ENCODE assay signal across 9 mouse cellular contexts in the genomic region with DNA sequence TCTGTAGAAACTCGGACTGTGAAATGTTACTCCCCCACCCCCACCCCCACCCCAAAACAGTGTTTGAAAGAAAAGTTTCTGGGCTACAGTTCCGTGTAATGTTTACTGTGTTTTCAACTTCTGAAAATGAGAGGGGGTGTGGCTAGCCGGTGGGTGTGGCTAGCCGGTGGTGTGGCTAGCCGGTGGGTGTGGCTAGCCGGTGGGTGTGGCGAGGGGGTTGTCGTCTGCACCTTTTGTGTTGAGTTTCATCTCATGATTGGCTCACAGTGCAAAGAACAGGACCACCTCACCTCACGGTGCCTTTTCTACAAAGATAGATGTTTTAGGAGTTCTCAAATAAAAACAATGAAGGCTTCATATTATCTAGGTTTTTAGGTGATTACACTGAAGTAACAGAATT. TPM values are rescaled to one million over a fixed set of nuclear protein-coding genes. Genes with fewer than 3 reads are reported as not detected.
DNase-seq lines count a peak whose midpoint lies in the region; ATAC-seq and TF ChIP-seq lines count a peak whose summit lies in the region.
"Had no signal": no experiment of that assay in that cellular context is flagged by ENCODE, and none has a peak within 500 bp of the region (broad histone marks: within the 10 kb centered on the region; RNA-seq: fewer than 3 reads in every experiment).

No protein-coding gene starts in this region.

- H3K79me2 ChIP-seq in MEL (ENCODE audit: control insufficient read depth, insufficient read depth, low read length, poor library complexity): no peaks in the 10 kb centered on the region

- DNase-seq in 416B (ENCODE audit: low read depth) (peak; percentile 58), MEL (ENCODE audit: low read depth, low spot score) (peak; percentile 80)
- DNase-seq in heart, postnatal 4 days: peak; percentile 57
- DNase-seq in liver, postnatal 0 days: peak; percentile 85
- DNase-seq in right cerebral cortex, postnatal 25 days: no peak
- DNase-seq in cerebellum, adult 11-12 months: no peak

- H3K4me2 ChIP-seq in liver, postnatal 0 days (ENCODE audit: low read depth, low read length): peak overlapping the region; percentile 0; the same call in 1 of the 2 replicates
- no peak overlapping the region for H3K4me2 ChIP-seq in hindbrain, embryonic 12.5 days (replicated peaks)

- peak overlapping the region in 1 of 2 experiments; percentile 66; a peak in 2 of 4 replicates for H3K4me3 ChIP-seq in MEL (ENCODE audit: control insufficient read depth in 1 of 2, insufficient read depth in 1 of 2, low read depth in 2 of 2, low read length in 2 of 2)
- no peak overlapping the region for H3K4me3 ChIP-seq in liver, postnatal 0 days (ENCODE audit: low read depth, low read length)
- H3K4me3 ChIP-seq in hindbrain, embryonic 12.5 days: no peak overlapping the region
- H3K4me3 ChIP-seq: megakaryocyte, embryonic 14.5 days had no signal

- WGBS in liver, postnatal 0 days (ENCODE audit: insufficient replicate concordance): 26% methylated on average over 9 of the region's 9 CpGs
- 40% methylated on average over 9 of the region's 9 CpGs for WGBS in hindbrain, embryonic 12.5 days

- TF ChIP-seq EP300 in MEL (IDR thresholded peaks at IDR 0.05; ENCODE audit: low read depth in 1 of 2, low read length in 2 of 2): no peak
- no peak for TF ChIP-seq EP300 in liver, postnatal 0 days (IDR thresholded peaks at IDR 0.05; ENCODE audit: low read depth)

- TF ChIP-seq POLR2A in MEL (IDR thresholded peaks at IDR 0.05; ENCODE audit: control insufficient read depth in 1 of 2, insufficient read depth in 1 of 2, low read depth in 1 of 2, low read length in 2 of 2, poor library complexity in 1 of 2): no peak

- no peak overlapping the region for H3K27ac ChIP-seq in MEL (ENCODE audit: control insufficient read depth, low read depth, low read length)
- H3K27ac ChIP-seq in liver, postnatal 0 days (ENCODE audit: low read depth): peak overlapping the region; percentile 37
- no peak overlapping the region for H3K27ac ChIP-seq in hindbrain, embryonic 12.5 days

- peak; percentile 79 for ATAC-seq in liver, postnatal 0 days
- ATAC-seq in hindbrain, embryonic 12.5 days (ENCODE audit: low FRiP score): no peak
- ATAC-seq in frontal cortex, adult (ENCODE audit: low TSS enrichment): no peak

- H3K9ac ChIP-seq in MEL (ENCODE audit: control insufficient read depth, low read depth, low read length, poor library complexity, severe bottlenecking): no peak overlapping the region
- no peak overlapping the region for H3K9ac ChIP-seq in liver, postnatal 0 days (replicated peaks)
- H3K9ac ChIP-seq in hindbrain, embryonic 12.5 days: no peak overlapping the region

- no peaks in the 10 kb centered on the region for H3K9me3 ChIP-seq in MEL (replicated peaks; ENCODE audit: insufficient read depth, low read length)
- no peaks in the 10 kb centered on the region for H3K9me3 ChIP-seq in liver, postnatal 0 days (ENCODE audit: low read length)
- no peaks in the 10 kb centered on the region for H3K9me3 ChIP-seq in hindbrain, embryonic 12.5 days (replicated peaks)
- H3K9me3 ChIP-seq: megakaryocyte, embryonic 14.5 days had no signal

- H3K36me3 ChIP-seq in MEL (ENCODE audit: control insufficient read depth in 1 of 2, insufficient read depth in 2 of 2, low read length in 2 of 2): no peaks in the 10 kb centered on the region
- H3K36me3 ChIP-seq in liver, postnatal 0 days (replicated peaks; ENCODE audit: insufficient read depth, low read length): no peaks in the 10 kb centered on the region
- no peaks in the 10 kb centered on the region for H3K36me3 ChIP-seq in hindbrain, embryonic 12.5 days

- TF ChIP-seq CTCF in MEL (IDR thresholded peaks at IDR 0.05 in 2 of 3, conservative IDR thresholded peaks at IDR 0.05 in 1 of 3; ENCODE audit: control insufficient read depth in 1 of 3, insufficient read depth in 1 of 3, low read depth in 2 of 3, low read length in 3 of 3, poor library complexity in 1 of 3, severe bottlenecking in 1 of 3): no peak
- no peak for TF ChIP-seq CTCF in liver, postnatal 0 days (IDR thresholded peaks at IDR 0.05; ENCODE audit: low read depth)

- no peaks in the 10 kb centered on the region for H3K27me3 ChIP-seq in MEL (ENCODE audit: control insufficient read depth in 1 of 2, insufficient read depth in 2 of 2, low read length in 2 of 2)
- H3K27me3 ChIP-seq in liver, postnatal 0 days (ENCODE audit: insufficient read depth, low read length): no peaks in the 10 kb centered on the region
- H3K27me3 ChIP-seq in hindbrain, embryonic 12.5 days: no peaks in the 10 kb centered on the region
- H3K27me3 ChIP-seq: megakaryocyte, embryonic 14.5 days had no signal

- no peak for TF ChIP-seq RAD21 in MEL (IDR thresholded peaks at IDR 0.05; ENCODE audit: low read depth, low read length)

- peaks cover 0 to 2% of the 10 kb centered on the region in 2 experiments; a peak in 1 of 4 replicates for H3K4me1 ChIP-seq in MEL (ENCODE audit: control insufficient read depth in 1 of 2, insufficient read depth in 2 of 2, low read length in 2 of 2)
- peaks cover 10% of the 10 kb centered on the region for H3K4me1 ChIP-seq in liver, postnatal 0 days (ENCODE audit: insufficient read depth)
- 0 out of 2 replicates have a peak, but pooled peaks cover 3% of the 10 kb centered on the region for H3K4me1 ChIP-seq in hindbrain, embryonic 12.5 days

TF ChIP-seq in MEL, 35 proteins besides CTCF, POLR2A, EP300 and RAD21:
- no peak for TF ChIP-seq TBP (IDR thresholded peaks at IDR 0.05; ENCODE audit: low read depth, low read length)
- no peak for TF ChIP-seq ZMIZ1 (IDR thresholded peaks at IDR 0.05; ENCODE audit: low read depth, low read length)
- no peak for TF ChIP-seq ETS1 (IDR thresholded peaks at IDR 0.05; ENCODE audit: low read depth, low read length)
- no peak for TF ChIP-seq E2F4 (IDR thresholded peaks at IDR 0.05; ENCODE audit: borderline replicate concordance, low read depth, low read length)
- TF ChIP-seq MAFK (IDR thresholded peaks at IDR 0.05; ENCODE audit: borderline replicate concordance, low read depth, low read length): no peak

RNA-seq across cellular contexts. Expression of a gene that starts 24.0 kb away (rescaled TPM):
- total RNA-seq in MEL (2012; rRNA removed): 0.20 and 0.23 TPM in 2 replicates
- polyA plus RNA-seq in MEL (2012; ENCODE audit: insufficient read depth in 1 of 2, insufficient read length in 2 of 2, low read depth in 1 of 2, low replicate concordance in 2 of 2, missing spikeins in 1 of 2): under 1 TPM in 1 of 2 experiments, not detected in 1; 0.82 TPM
- total RNA-seq in heart, postnatal 4 days (2021): 1 to 10 TPM; 1.1 to 1.4 TPM
- 0.97 and 1.2 TPM in 2 replicates for polyA plus RNA-seq in liver, postnatal 0 days (2015; fragmentation: Nextera tagmentation; extraction: Ambion mirVana)
- 7.8 and 9.3 TPM in 2 replicates for polyA plus RNA-seq in hindbrain, embryonic 12.5 days (2016; fragmentation: Nextera tagmentation; extraction: Ambion mirVana)

RNA-seq across cellular contexts. Expression of a gene that starts 30.5 kb away (rescaled TPM):
- 4.3 and 5.3 TPM in 2 replicates for total RNA-seq in MEL (2012; rRNA removed)
- polyA plus RNA-seq in MEL (2012; ENCODE audit: insufficient read depth in 1 of 2, insufficient read length in 2 of 2, low read depth in 1 of 2, low replicate concordance in 2 of 2, missing spikeins in 1 of 2): 1 to 10 TPM in 1 of 2 experiments, not detected in 1; 6.6 TPM
- total RNA-seq in heart, postnatal 4 days (2021): 1 to 10 TPM; 7.4 to 7.9 TPM
- 176 and 215 TPM in 2 replicates for polyA plus RNA-seq in liver, postnatal 0 days (2015; fragmentation: Nextera tagmentation; extraction: Ambion mirVana)
- 1.6 and 2.1 TPM in 2 replicates for polyA plus RNA-seq in hindbrain, embryonic 12.5 days (2016; fragmentation: Nextera tagmentation; extraction: Ambion mirVana)

Comparison
In these comparisons a context has a peak if more than half of its experiments do, and no peak if none do; other contexts are left out.
1. DNase-seq: peak in 416B (single experiment), MEL (single experiment), heart, postnatal 4 days (single experiment) and liver, postnatal 0 days (single experiment); none in right cerebral cortex, postnatal 25 days (single experiment) and cerebellum, adult 11-12 months (single experiment).
2. RNA of a gene that starts 30.5 kb away (polyA plus RNA-seq): 176 to 215 TPM in liver, postnatal 0 days; 6.6 TPM in MEL and 1.6 to 2.1 TPM in hindbrain, embryonic 12.5 days; every median in the first group is over 10 times any median in the second.